Mouse (Mus musculus) heart, embryonic 14.5 days (tissue): ENCODE measurements around the gene Cyp11a1. TPM values are rescaled to one million over a fixed set of nuclear protein-coding genes. Genes with fewer than 3 reads are reported as not detected.

Source experiments
- ATAC-seq: fragments of 200-750 bp; cut with Nextera tagmentation; 2 replicates; pipeline ENCODE4 v1.8.0; 2017; ENCODE audit warnings: low read depth, moderate TSS enrichment; ENCODE audit not compliant: insufficient number of reproducible peaks, insufficient read depth, low FRiP score
- H3K27ac ChIP-seq, 2 experiments: fragments of 200-500 bp in 1 of 2; fragments of 300-500 bp in 1 of 2; sonication (generic) in 1 of 2; replicated peaks in 1 of 2; 2 replicates each; pipeline ENCODE4 v1.5.1; 2012 to 2014; ENCODE audit warnings: low read depth in 2 of 2, low read length in 2 of 2, control low read depth in 1 of 2, mild to moderate bottlenecking in 1 of 2, mixed read lengths in 1 of 2; ENCODE audit not compliant: control insufficient read depth in 1 of 2, insufficient read depth in 1 of 2
- H3K27me3 ChIP-seq: fragments of 300-500 bp; sonication (generic); 2 replicates; pipeline ENCODE4 v1.6.1; 2014; ENCODE audit warnings: mild to moderate bottlenecking, low read length, control low read depth; ENCODE audit not compliant: control insufficient read depth, insufficient read depth
- H3K36me3 ChIP-seq: fragments of 300-500 bp; sonication (generic); 2 replicates; pipeline ENCODE4 v1.6.1; 2014; ENCODE audit warnings: mild to moderate bottlenecking, control low read depth, low read length, mixed read lengths; ENCODE audit not compliant: control insufficient read depth, insufficient read depth
- H3K4me1 ChIP-seq, 2 experiments: fragments of 200-500 bp in 1 of 2; fragments of 300-500 bp in 1 of 2; sonication (generic) in 1 of 2; 2 replicates each; pipeline ENCODE4 v1.6.1; 2012 to 2014; ENCODE audit warnings: low read length in 2 of 2, control low read depth in 1 of 2, mixed read lengths in 1 of 2; ENCODE audit not compliant: control insufficient read depth in 2 of 2, insufficient read depth in 2 of 2
- H3K4me2 ChIP-seq: fragments of 300-500 bp; sonication (generic); 2 replicates; pipeline ENCODE4 v1.6.1; 2014; ENCODE audit warnings: mild to moderate bottlenecking, low read length
- H3K4me3 ChIP-seq, 2 experiments: fragments of 200-500 bp in 1 of 2; fragments of 300-500 bp in 1 of 2; sonication (generic) in 1 of 2; 2 replicates each; pipeline ENCODE4 v1.5.1; 2012 to 2014; ENCODE audit warnings: low read length in 2 of 2, mild to moderate bottlenecking in 2 of 2, control low read depth in 1 of 2, low read depth in 1 of 2, moderate library complexity in 1 of 2; ENCODE audit not compliant: control insufficient read depth in 1 of 2, insufficient read depth in 1 of 2
- H3K9ac ChIP-seq: fragments of 300-500 bp; sonication (generic); 2 replicates; pipeline ENCODE4 v1.6.1; 2014; ENCODE audit warnings: mild to moderate bottlenecking, low read length
- H3K9me3 ChIP-seq: fragments of 300-500 bp; sonication (generic); 2 replicates; pipeline ENCODE4 v1.6.1; 2016; ENCODE audit warnings: low read length, control low read depth; ENCODE audit not compliant: control insufficient read depth
- WGBS: fragments of 180-500 bp; shearing (Covaris S2); extraction: QIAGEN DNeasy Blood & Tissue Kit; methylation state at CpG from one replicate; pipeline ENCODE4 v1.1.7; 2014; 5-methylcytosine and 5-hydroxymethylcytosine counted together
- polyA plus RNA-seq: library from polyadenylated mRNA; unstranded; fragments of >200 nt; fragmentation: Nextera tagmentation; extraction: Ambion mirVana; gene quantifications from 2 replicates; pipeline ENCODE4 v1.2.1, GENCODE M21; 2014

Cyp11a1 gene
- polyA plus RNA-seq, 1 experiment from 2014 or later = 0.27 TPM

GRCm38 (mm10) chr9:57968783-57969542 lies 37.2 kb upstream of the Cyp11a1 start:
- WGBS = 82% methylated on average over 8 of the region's 8 CpGs

DNA sequence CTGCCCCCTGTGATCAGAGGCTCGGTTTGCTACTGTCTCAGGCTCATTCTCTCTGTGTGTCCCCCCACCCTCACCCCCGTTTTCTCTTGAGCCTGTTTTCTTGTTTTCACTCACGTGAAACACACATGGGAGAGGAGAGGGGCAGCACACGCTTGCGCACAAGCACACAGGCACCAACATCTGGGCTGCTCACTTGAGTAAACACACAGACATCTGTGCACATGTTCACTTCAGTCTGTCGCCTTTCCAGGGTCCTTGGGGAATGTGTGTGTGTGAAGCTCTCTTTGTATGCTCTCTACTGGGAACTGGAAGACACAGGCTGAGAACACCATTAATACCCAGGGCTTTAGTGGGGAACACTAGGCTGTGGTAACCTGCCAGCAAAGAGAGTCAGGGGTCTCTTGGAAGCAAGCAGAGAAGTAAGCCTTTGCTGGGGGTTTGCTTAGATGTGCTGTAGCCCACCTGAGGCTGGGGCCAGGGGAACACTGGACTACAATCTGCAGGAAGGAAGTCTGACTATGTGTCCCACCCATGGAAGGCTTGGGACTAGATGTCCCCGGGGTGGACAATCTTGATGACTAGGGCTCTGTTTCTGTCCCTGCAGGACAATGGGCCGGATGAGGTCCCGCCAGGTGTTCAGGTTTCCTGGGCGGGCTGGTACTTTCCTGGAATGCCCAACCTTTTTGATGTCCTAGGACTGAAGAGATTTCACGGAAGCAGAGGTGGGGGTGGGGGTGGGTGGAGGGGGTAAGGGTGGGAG lies 36.3 kb upstream of the Cyp11a1 start:
- Histone ChIP-seq H3K4me1 (peaks cover 22 to 29% of the 10 kb centered on the region in 2 experiments), H3K27ac (no peak overlapping the region)
- WGBS = 83% methylated on average over 11 of the region's 11 CpGs

More at GRCm38 (mm10) chr9:57968783-57969542, 37.2 kb upstream of the Cyp11a1 start:
- no peak for ATAC-seq
- Histone ChIP-seq H3K9me3 (no peaks in the 10 kb centered on the region), H3K9ac (no peak overlapping the region), H3K4me2 (no peak overlapping the region), H3K27me3 (no peaks in the 10 kb centered on the region), H3K27ac (no peak overlapping the region), H3K4me1 (peaks cover 20 to 31% of the 10 kb centered on the region in 2 experiments), H3K36me3 (no peaks in the 10 kb centered on the region), H3K4me3 (no peak overlapping the region)

DNA sequence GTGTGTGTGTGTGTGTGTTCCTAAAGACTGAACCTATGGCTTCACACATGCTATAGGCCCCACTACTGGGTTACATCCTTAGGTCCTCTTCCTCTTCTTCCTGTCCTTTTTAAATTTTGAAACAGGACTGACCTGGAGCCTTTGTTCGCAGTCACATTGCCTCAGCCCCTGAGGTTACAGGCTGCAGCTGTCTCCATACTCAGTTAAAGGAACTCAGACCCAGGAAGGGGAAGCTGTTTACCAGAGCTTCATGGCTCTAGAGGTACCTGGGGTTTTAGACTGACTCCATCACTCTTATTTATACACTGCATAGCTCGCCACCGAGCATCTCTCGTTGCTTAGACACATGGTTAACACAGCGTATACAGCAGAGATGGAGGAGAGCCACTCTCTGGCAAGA lies 34.8 kb upstream of the Cyp11a1 start:
- Histone ChIP-seq H3K4me2 (no peak overlapping the region), H3K4me1 (peaks cover 22% of the 10 kb centered on the region in 2 experiments), H3K9ac (no peak overlapping the region), H3K27ac (no peak overlapping the region), H3K36me3 (no peaks in the 10 kb centered on the region), H3K27me3 (no peaks in the 10 kb centered on the region), H3K4me3 (no peak overlapping the region), H3K9me3 (no peaks in the 10 kb centered on the region)
- no peak for ATAC-seq
- WGBS = 90% methylated on average over 5 of the region's 5 CpGs

More for the DNA sequence above, 36.3 kb upstream of the Cyp11a1 start:
- no peak for ATAC-seq
- no peak overlapping the region for H3K4me3 ChIP-seq
- no peak overlapping the region for H3K9ac ChIP-seq
- no peaks in the 10 kb centered on the region for H3K9me3 ChIP-seq
- H3K4me2 ChIP-seq = no peak overlapping the region
- H3K27me3 ChIP-seq = no peaks in the 10 kb centered on the region
- H3K36me3 ChIP-seq = no peaks in the 10 kb centered on the region

DNA sequence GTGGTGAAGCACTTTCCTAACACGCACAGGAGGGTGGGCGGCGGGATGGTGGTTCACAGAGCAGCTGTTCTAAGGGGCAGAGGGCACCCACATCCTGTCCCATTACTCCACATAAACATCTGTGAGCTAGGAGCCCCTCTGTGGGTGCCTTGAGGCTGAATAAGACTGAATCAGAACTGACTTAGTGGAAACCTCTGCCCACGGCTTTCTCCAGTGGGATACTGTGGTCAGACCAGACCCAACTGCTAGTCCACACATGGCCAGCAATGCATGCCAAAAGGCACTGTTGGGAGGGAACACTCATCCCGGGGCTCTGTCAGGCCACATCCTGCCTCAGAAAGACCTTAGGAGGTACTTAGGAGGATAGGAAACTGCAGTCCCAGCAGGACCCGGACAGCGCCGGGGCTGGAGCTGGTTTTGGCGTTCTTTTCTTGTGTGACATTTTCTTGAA lies 34.0 kb upstream of the Cyp11a1 start:
- H3K36me3 ChIP-seq = no peaks in the 10 kb centered on the region
- 47% methylated on average over 9 of the region's 9 CpGs for WGBS
- no peak for ATAC-seq
- peak overlapping the region in 1 of 2 experiments; percentile 47; a peak in 1 of 4 replicates for H3K27ac ChIP-seq
- no peaks in the 10 kb centered on the region for H3K9me3 ChIP-seq
- no peak overlapping the region for H3K4me3 ChIP-seq
- H3K4me1 ChIP-seq = peaks cover 20% of the 10 kb centered on the region in 2 experiments
- no peaks in the 10 kb centered on the region for H3K27me3 ChIP-seq
- H3K4me2 ChIP-seq = peak overlapping the region; percentile 23
- H3K9ac ChIP-seq = peak overlapping the region; percentile 8; the same call in 1 of the 2 replicates

GRCm38 (mm10) chr9:57972776-57973439 lies 33.3 kb upstream of the Cyp11a1 start:
- peaks cover 13% of the 10 kb centered on the region in 2 experiments for H3K4me1 ChIP-seq
- H3K4me2 ChIP-seq = peak overlapping the region; percentile 23; the same call in 1 of the 2 replicates
- no peaks in the 10 kb centered on the region for H3K36me3 ChIP-seq
- no peak overlapping the region for H3K4me3 ChIP-seq
- no peaks in the 10 kb centered on the region for H3K27me3 ChIP-seq
- no peak overlapping the region for H3K9ac ChIP-seq
- 49% methylated on average over 9 of the region's 9 CpGs for WGBS
- ATAC-seq = no peak
- no peaks in the 10 kb centered on the region for H3K9me3 ChIP-seq
- H3K27ac ChIP-seq = peak overlapping the region in 1 of 2 experiments; percentile 47; a peak in 1 of 4 replicates

GRCm38 (mm10) chr9:57973440-57974066 lies 32.7 kb upstream of the Cyp11a1 start:
- no peak overlapping the region for H3K4me2 ChIP-seq
- ATAC-seq = no peak

DNA sequence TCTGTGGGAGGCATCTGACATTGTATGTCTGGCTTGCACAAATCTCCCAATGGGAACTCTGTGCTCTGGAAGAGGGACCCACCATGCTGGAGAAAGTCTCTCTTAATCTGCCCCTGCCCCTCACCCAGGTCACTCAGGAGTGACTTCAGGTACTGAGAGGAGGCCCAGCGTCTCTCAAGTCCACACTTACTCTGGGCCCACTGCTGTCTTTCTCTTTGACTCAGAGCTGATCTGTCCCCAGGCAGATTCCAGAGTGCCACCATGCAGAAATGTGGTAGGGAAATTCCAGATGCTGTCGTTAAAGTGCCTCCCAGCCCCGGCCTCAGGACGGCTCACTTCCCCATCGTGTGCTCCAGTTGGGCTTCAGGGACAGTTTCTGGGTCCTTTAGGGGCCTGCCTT lies 32.0 kb upstream of the Cyp11a1 start:
- no peaks in the 10 kb centered on the region for H3K27me3 ChIP-seq
- no peak overlapping the region for H3K9ac ChIP-seq
- no peak overlapping the region for H3K4me3 ChIP-seq
- no peak for ATAC-seq
- H3K4me2 ChIP-seq = no peak overlapping the region
- no peaks in the 10 kb centered on the region for H3K9me3 ChIP-seq
- H3K27ac ChIP-seq = no peak overlapping the region
- peaks cover 12% of the 10 kb centered on the region in 2 experiments for H3K4me1 ChIP-seq
- WGBS = 49% methylated on average over 5 of the region's 5 CpGs
- no peaks in the 10 kb centered on the region for H3K36me3 ChIP-seq

More at GRCm38 (mm10) chr9:57973440-57974066, 32.7 kb upstream of the Cyp11a1 start:
- WGBS = 79% methylated on average over 6 of the region's 6 CpGs
- Histone ChIP-seq H3K4me1 (peaks cover 12% of the 10 kb centered on the region in 2 experiments), H3K4me3 (no peak overlapping the region), H3K9ac (no peak overlapping the region), H3K27me3 (no peaks in the 10 kb centered on the region), H3K9me3 (no peaks in the 10 kb centered on the region), H3K27ac (no peak overlapping the region), H3K36me3 (no peaks in the 10 kb centered on the region)
